Mouse (Mus musculus): ENCODE data around the gene Tmem205.

Tmem205 gene

GRCm38 (mm10) chr9:21943638-21944037 is 16.3 kb upstream of the Tmem205 start:
- no peak for DNase-seq (ENCODE audit: low spot score)

- DNase-seq (ENCODE audit: low spot score) = no peak
These were observed 15.7 kb upstream of the Tmem205 start for GRCm38 (mm10) chr9:21943046-21943445.

GRCm38 (mm10) chr9:21938234-21938855 is 11.0 kb upstream of the Tmem205 start:
- no peak for DNase-seq (ENCODE audit: low spot score)

GRCm38 (mm10) chr9:21937711-21938175 is 10.4 kb upstream of the Tmem205 start:
- DNase-seq (ENCODE audit: low spot score) = no peak

GRCm38 (mm10) chr9:21936692-21937570 is 9.6 kb upstream of the Tmem205 start, which contains the start of gene Plppr2:
Plppr2 (plus strand) TSS chr9:21937033.
- DNase-seq (ENCODE audit: low spot score) = peak; percentile 96

GRCm38 (mm10) chr9:21935466-21936131 is 8.2 kb upstream of the Tmem205 start:
- no peak for DNase-seq (ENCODE audit: low spot score)

- DNase-seq (ENCODE audit: low spot score) = no peak
These were observed 6.7 kb upstream of the Tmem205 start for GRCm38 (mm10) chr9:21934021-21934420.

- no peak for DNase-seq (ENCODE audit: low spot score)
These were observed 5.2 kb upstream of the Tmem205 start for GRCm38 (mm10) chr9:21932445-21933137.

GRCm38 (mm10) chr9:21932006-21932405 is 4.7 kb upstream of the Tmem205 start:
- DNase-seq (ENCODE audit: low spot score) = no peak

GRCm38 (mm10) chr9:21929208-21929607 is 1.9 kb upstream of the Tmem205 start:
- DNase-seq (ENCODE audit: low spot score) = no peak

- DNase-seq (ENCODE audit: low spot score) = no peak
These were observed 572 bp downstream of the Tmem205 start for GRCm38 (mm10) chr9:21926784-21927183.

GRCm38 (mm10) chr9:21926155-21926554 is 1.2 kb downstream of the Tmem205 start:
- DNase-seq (ENCODE audit: low spot score) = no peak

GRCm38 (mm10) chr9:21925506-21925905 is 1.9 kb downstream of the Tmem205 start:
- no peak for DNase-seq (ENCODE audit: low spot score)

- no peak for DNase-seq (ENCODE audit: low spot score)
These were observed 2.3 kb downstream of the Tmem205 start for GRCm38 (mm10) chr9:21925034-21925433.

- DNase-seq (ENCODE audit: low spot score) = no peak
These were observed 3.3 kb downstream of the Tmem205 start for GRCm38 (mm10) chr9:21924099-21924493.

- no peak for DNase-seq (ENCODE audit: low spot score)
These were observed 3.8 kb downstream of the Tmem205 start for GRCm38 (mm10) chr9:21923490-21924098.

- no peak for DNase-seq (ENCODE audit: low spot score)
These were observed 4.3 kb downstream of the Tmem205 start for GRCm38 (mm10) chr9:21923036-21923435.

GRCm38 (mm10) chr9:21918692-21919384 is 8.5 kb downstream of the Tmem205 start:
- no peak for DNase-seq (ENCODE audit: low spot score)

- peak; percentile 70 for DNase-seq (ENCODE audit: low spot score)
These were observed 9.2 kb downstream of the Tmem205 start, which contains the start of gene Rab3d for GRCm38 (mm10) chr9:21918035-21918592. Rab3d (minus strand) TSS chr9:21918192.

GRCm38 (mm10) chr9:21917493-21918034 is 9.8 kb downstream of the Tmem205 start:
- peak; percentile 53 for DNase-seq (ENCODE audit: low spot score)
